Mouse (Mus musculus) spleen, postnatal 14 days (tissue): ENCODE measurements at regions not wholly inside any gene's neighbourhood (a gene's known extent, or its start where the extent isn't known, plus 50 kb on each side); places are given as distances from the start of the nearest gene placed in this dataset.
A peak's percentile ranks its signal among the peaks of the same experiment; 100 is the strongest.

Experiments used
- DNase-seq, 2 experiments: peaks; one replicate each; pipeline ENCODE4 v3.0.0; 2021 to 2022; ENCODE audit warnings: low spot score in 2 of 2

- no peak for DNase-seq
Observed at GRCm38 (mm10) chr15:88472351-88473100, 127.6 kb upstream of the Zdhhc25 start.

DNA sequence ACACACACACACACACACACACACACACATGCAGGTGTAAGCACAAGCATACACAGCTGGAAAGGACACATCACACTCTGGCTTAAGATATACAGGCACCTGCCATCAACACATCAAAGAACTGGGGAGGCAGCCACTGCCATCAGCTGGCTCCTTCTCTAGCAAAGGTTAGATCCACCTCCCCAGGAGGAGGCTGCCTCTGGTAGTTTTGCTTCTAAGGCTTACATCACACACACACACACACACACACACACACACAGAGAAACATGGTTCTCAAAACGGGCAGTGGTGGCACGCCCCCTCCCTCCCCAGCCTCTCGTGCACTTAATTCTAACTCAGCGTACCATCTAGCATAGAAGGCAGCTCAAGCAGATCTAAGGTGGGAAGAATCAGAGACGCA is 126.9 kb upstream of the Zdhhc25 start:
- DNase-seq = no peak

GRCm38 (mm10) chr15:88483471-88483870 is 116.6 kb upstream of the Zdhhc25 start:
- no peak for DNase-seq

DNA sequence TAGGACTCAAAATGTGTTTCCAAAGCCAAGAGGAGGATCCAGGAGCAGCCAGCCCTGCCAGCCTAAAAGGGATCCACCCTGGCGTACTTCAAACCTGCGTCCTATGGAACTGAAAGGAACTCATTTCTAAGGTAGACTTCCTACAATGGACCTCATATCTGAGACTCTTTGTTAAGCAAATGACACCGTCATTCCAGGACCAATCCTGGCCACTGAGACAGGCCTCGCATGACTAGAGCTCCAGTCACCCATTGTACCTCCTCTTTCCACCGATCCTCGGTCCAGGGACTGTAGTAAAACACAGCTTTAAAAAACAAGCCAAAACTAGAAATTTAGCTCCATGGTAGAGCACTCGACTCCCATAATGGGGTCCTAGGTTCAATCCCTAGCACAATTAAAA is 110.4 kb upstream of the Zdhhc25 start:
- no peak for DNase-seq

DNA sequence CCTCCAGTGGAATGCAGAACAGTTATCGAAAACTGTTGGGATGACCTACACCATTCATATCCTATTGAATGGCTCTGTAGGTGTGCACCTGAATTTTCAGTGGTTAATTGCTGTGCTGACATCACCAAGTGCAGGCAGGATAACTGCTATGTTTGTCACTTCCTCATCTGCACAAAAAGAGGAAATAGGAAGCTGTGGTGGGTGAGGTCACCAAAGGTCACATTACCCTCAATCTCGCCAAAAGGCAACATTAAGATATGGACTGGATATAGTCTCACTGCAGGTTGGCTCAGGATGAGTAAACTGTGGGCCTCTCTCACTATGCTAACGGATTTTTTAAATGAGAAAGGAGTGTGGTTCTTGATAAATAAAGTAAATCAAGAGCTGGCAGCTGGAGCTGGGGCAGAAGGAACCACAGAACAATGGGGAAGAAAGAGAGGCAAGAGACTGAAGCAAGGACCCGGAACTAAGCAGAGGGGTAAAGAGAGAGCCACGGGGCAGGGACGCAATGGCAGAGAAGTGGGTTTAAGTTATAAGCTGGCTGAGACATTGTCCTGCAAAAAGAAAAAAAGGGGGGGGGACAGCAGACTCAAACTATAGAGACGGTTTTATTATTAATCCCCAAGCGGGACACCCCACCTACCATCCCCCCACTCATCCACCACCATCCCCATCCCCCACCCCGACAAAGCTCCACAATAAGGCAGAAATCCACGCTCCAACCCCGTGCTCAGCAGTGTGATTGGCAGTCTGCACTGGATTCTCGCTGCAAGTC is 109.6 kb upstream of the Zdhhc25 start:
- peak in 1 of 2 experiments; percentile 4 for DNase-seq

DNA sequence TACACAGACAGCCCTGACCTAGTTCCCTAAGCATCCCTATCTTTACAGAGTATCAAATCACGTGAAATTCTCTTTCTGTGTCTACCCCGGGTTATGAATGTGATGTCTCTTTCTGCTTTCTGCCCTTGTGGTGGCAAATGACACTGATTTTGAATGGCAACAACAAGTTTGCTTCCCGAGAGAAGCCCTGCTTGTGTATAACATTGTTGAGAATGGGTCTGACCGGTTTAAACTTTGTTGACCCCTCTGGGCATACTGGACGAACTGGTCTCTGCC is 109.1 kb upstream of the Zdhhc25 start:
- no peak for DNase-seq

DNA sequence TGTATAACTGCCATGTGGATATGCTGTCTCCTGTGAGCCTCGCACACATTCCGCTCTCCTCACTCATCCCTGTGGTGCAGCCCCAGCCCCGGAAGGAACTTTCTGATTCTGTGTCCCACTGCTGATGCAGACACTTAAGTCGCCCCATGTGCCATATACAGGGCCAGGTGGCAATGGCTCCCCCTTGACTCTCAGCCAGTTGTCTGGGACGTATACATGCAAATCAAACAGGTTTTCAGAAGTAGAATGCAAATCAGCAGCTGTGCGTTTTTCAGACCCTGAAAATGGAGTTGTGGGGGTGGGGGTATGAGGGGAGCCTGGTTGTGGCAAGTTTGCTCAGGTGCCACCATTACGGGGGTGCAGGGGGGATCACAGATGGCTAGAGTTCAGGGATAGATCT is 102.1 kb upstream of the Zdhhc25 start:
- DNase-seq = no peak

DNA sequence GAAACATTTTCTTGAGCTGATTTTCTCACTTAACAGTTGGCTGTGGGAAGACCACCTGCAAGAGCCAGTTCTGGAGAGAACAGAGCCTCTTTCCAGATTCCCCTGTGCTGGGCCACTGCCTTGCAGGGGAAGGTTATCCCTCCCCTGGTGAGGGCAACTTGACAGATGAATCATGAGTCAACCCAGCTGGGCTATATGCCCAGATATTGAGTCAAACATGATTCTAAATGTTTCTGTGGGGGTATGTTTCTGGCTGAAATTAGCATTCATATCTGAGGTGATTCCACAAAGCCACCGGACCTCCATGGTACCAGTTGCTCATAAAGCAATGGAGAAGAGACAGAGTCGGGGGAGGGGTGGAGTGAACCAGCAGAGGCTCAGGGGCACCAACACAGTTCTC is 97.8 kb upstream of the Zdhhc25 start:
- no peak for DNase-seq

GRCm38 (mm10) chr15:88503896-88504295 is 96.2 kb upstream of the Zdhhc25 start:
- DNase-seq = no peak

- DNase-seq = no peak
Observed at GRCm38 (mm10) chr15:88505491-88506119, 94.5 kb upstream of the Zdhhc25 start.

- no peak for DNase-seq
Observed at GRCm38 (mm10) chr15:88507886-88508285, 92.2 kb upstream of the Zdhhc25 start.

- no peak for DNase-seq
Observed at GRCm38 (mm10) chr15:88508971-88509370, 91.1 kb upstream of the Zdhhc25 start.

DNA sequence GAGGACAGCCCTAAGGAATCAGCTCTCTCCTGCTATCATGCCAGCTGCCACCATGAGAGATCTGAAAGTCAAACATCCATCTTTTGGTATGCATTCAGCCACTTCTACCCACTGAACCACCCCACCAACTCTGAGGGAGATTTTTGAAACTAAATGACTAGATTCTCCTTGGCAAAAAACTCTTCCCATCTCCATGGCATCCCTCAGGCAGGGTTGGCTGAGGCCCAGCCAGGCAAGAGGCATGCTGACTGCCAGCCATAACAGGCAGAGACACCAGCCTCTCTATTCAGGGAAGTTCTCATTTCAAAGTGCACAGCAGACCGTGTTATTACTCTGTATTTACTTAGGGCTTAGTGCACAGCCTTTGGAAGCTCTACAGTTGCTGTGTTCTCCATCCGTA is 90.5 kb upstream of the Zdhhc25 start:
- DNase-seq = no peak

- DNase-seq = no peak
Observed at GRCm38 (mm10) chr15:88514091-88514490, 86.0 kb upstream of the Zdhhc25 start.

DNA sequence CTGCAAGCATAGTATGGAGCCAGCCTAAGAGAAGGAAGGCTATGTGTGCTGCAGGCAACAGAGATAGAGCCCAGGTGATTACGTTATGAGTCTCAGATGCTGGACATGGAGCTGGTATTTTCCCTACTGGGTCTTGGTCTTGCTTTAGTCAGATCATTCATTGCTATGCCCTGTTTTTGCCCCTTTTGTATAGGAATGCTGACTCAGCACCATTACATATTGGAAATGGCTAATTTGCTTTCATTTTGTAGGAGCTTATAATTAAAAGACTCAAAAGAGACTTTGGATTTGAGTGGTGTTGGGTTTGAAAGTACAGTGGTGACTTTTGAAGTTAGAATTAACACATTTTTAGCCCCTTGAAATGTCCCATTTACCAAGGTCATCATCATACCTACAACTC is 68.9 kb upstream of the Zdhhc25 start:
- no peak for DNase-seq

DNA sequence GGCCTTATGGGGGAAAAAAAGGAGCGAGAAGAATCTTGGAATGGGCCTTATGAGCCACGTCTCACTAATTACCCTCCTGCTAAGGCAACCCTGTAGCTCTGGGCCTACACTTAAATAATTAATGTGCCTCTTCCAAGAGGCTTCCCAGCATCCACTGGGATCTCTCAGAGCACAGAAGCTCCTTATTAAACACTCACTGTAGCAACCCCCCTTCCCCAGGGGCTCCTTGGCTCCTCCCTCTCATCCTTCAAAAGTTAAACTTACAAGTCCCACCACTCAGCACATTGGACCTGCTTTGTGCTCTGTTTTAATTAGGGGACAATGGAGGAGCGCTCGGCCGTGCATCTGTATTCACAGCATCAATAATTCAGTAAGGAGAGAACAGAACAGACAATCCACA is 68.1 kb upstream of the Zdhhc25 start:
- no peak for DNase-seq

- no peak for DNase-seq
Observed at GRCm38 (mm10) chr15:88533354-88533753, 66.7 kb upstream of the Zdhhc25 start.

DNA sequence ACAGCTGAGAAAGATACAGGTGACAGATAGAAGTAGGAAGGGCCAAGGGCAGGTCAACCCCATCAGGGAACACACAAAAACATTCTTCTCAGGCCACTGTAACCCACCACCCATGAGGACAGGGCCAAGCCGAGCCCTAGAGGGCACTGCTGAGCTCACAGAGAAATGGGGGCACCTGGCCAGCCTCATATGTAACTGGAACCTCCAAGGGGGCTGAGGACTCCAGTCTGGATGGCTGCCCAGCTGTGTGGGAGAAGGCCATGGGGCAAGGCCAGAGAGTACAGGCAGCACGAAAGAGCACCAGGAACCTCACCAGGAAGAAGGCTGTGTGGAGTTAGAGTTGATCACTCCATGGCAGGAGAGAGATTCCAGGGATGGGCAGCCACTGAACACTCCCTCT is 64.6 kb upstream of the Zdhhc25 start:
- DNase-seq = no peak

- no peak for DNase-seq
Observed at GRCm38 (mm10) chr15:88537190-88537589, 62.9 kb upstream of the Zdhhc25 start.

GRCm38 (mm10) chr15:88542567-88542966 is 57.5 kb upstream of the Zdhhc25 start:
- DNase-seq = no peak

GRCm38 (mm10) chr15:88544216-88544615 is 55.9 kb upstream of the Zdhhc25 start:
- DNase-seq = no peak

DNA sequence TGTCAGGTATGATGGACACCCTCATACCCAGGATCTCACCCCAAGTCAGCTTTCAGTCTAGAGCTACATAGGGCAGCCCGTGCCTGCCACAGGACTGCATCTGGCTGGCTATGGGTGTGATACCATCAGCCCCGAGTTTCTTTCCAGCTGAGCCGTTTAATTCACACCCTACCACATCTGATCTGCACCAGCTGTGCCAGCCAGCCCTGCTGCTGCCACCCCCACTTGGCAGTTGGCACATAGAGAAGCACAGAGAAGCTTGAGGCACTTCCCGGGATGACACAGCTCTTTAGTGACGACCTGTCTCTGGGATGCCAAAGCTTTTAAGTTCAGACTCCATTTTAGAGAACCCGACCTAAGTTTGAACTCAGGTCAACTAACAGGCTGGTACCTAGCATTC is 51.8 kb upstream of the Zdhhc25 start:
- no peak for DNase-seq
